Mouse (Mus musculus) testis, adult 2 months (tissue): ENCODE data around the gene Dnhd1. TPM values are rescaled to one million over a fixed set of nuclear protein-coding genes. Genes with fewer than 3 reads are reported as not detected.

Source experiments
- H3K27ac ChIP-seq: fragments of 200-500 bp; 2 replicates; pipeline ENCODE4 v1.5.1; 2012; ENCODE audit warnings: low read depth, low read length; ENCODE audit not compliant: control insufficient read depth, insufficient read depth
- H3K27me3 ChIP-seq: fragments of 200-500 bp; 2 replicates; pipeline ENCODE4 v1.6.1; 2012; ENCODE audit warnings: mild to moderate bottlenecking, low read length, moderate library complexity; ENCODE audit not compliant: control insufficient read depth, insufficient read depth
- H3K36me3 ChIP-seq: fragments of 200-500 bp; 2 replicates; pipeline ENCODE4 v1.6.1; 2012; ENCODE audit warnings: mild to moderate bottlenecking, low read length; ENCODE audit not compliant: control insufficient read depth, insufficient read depth
- H3K4me1 ChIP-seq: fragments of 200-500 bp; 2 replicates; pipeline ENCODE4 v1.6.1; 2012; ENCODE audit warnings: low read length; ENCODE audit not compliant: control insufficient read depth, insufficient read depth
- H3K4me3 ChIP-seq: fragments of 200-500 bp; 2 replicates; pipeline ENCODE4 v1.5.1; 2012; ENCODE audit warnings: low read depth, mild to moderate bottlenecking, low read length, moderate library complexity, mixed read lengths; ENCODE audit not compliant: control insufficient read depth
- CTCF ChIP-seq: fragments of 200-500 bp; IDR thresholded peaks from 2 replicates; pipeline ENCODE4 v1.5.1; 2012; ENCODE audit warnings: low read depth, mild to moderate bottlenecking, inconsistent platforms, low read length, moderate library complexity; ENCODE audit not compliant: control insufficient read depth, insufficient read depth, insufficient replicate concordance
- POLR2A ChIP-seq: fragments of 200-500 bp; IDR thresholded peaks from 2 replicates; pipeline ENCODE4 v1.6.1; 2012; ENCODE audit warnings: low read depth, mild to moderate bottlenecking, inconsistent platforms, low read length, moderate library complexity; ENCODE audit not compliant: control insufficient read depth
- polyA plus RNA-seq: library from polyadenylated mRNA; depleted of rRNA; stranded (reverse); fragments of >200 nt; gene quantifications from 2 replicates; pipeline ENCODE4 v1.2.3, GENCODE M21; 2012; rRNA removed

Gene Dnhd1
- polyA plus RNA-seq, 1 experiment = 31.7 TPM

- Histone ChIP-seq H3K27me3 (no peaks in the 10 kb centered on the region), H3K27ac (no peak overlapping the region), H3K4me3 (no peak overlapping the region), H3K4me1 (peaks cover 5% of the 10 kb centered on the region), H3K36me3 (no peaks in the 10 kb centered on the region; the same call in 1 of the 2 replicates)
- no peak for TF ChIP-seq POLR2A
- no peak for TF ChIP-seq CTCF
Observed at GRCm38 (mm10) chr7:105767729-105768165, 117.1 kb downstream of the Dnhd1 start.

GRCm38 (mm10) chr7:105769959-105770358, 119.3 kb downstream of the Dnhd1 start:
- TF ChIP-seq CTCF (no peak), POLR2A (no peak)
- no peaks in the 10 kb centered on the region for H3K36me3 ChIP-seq

More at GRCm38 (mm10) chr7:105769959-105770358, 119.3 kb downstream of the Dnhd1 start:
- Histone ChIP-seq H3K4me1 (no peaks in the 10 kb centered on the region; the same call in 1 of the 2 replicates), H3K27ac (no peak overlapping the region), H3K4me3 (no peak overlapping the region), H3K27me3 (no peaks in the 10 kb centered on the region)

Other genes starting within 250 kb of the Dnhd1 start
- 7.9 and 8.3 TPM in 2 replicates for gene Cnga4, start 246.3 kb upstream of the Dnhd1 start, polyA plus RNA-seq
- 0.07 and 0.12 TPM in 2 replicates for gene Cckbr, start 225.1 kb upstream of the Dnhd1 start, polyA plus RNA-seq
- 2.0 and 4.9 TPM in 2 replicates for gene Cavin3, start 168.5 kb upstream of the Dnhd1 start, polyA plus RNA-seq
- 3.9 and 4.0 TPM in 2 replicates for gene Smpd1, start 96.5 kb upstream of the Dnhd1 start, polyA plus RNA-seq
- 33.9 and 37.4 TPM in 2 replicates for gene Apbb1, start 69.2 kb upstream of the Dnhd1 start, polyA plus RNA-seq
- gene Hpx, start 50.7 kb upstream of the Dnhd1 start, polyA plus RNA-seq = 0.30 and 0.36 TPM in 2 replicates
- 4.6 and 5.1 TPM in 2 replicates for gene Trim3, start 17.3 kb upstream of the Dnhd1 start, polyA plus RNA-seq
- 73.6 and 76.1 TPM in 2 replicates for gene Timm10b, start 10.8 kb upstream of the Dnhd1 start, polyA plus RNA-seq
- 12.4 and 12.5 TPM in 2 replicates for gene Arfip2, start 10.4 kb upstream of the Dnhd1 start, polyA plus RNA-seq
- gene Gm45799, start 10.3 kb upstream of the Dnhd1 start, polyA plus RNA-seq = 52.1 and 76.2 TPM in 2 replicates
- gene Ilk, start 85.8 kb downstream of the Dnhd1 start, polyA plus RNA-seq = 42.9 and 44.0 TPM in 2 replicates
- gene Rrp8, start 86.6 kb downstream of the Dnhd1 start, polyA plus RNA-seq = 2.1 and 2.4 TPM in 2 replicates
- gene Taf10, start 93.5 kb downstream of the Dnhd1 start, polyA plus RNA-seq = 472 and 503 TPM in 2 replicates
- 9.9 and 10.5 TPM in 2 replicates for gene Tpp1, start 101.4 kb downstream of the Dnhd1 start, polyA plus RNA-seq
- 3.2 and 5.5 TPM in 2 replicates for gene Dchs1, start 136.8 kb downstream of the Dnhd1 start, polyA plus RNA-seq
- gene Mrpl17, start 160.3 kb downstream of the Dnhd1 start, polyA plus RNA-seq = 73.3 and 97.2 TPM in 2 replicates